Mouse (Mus musculus): ENCODE results near the gene Ces2a. TPM values are rescaled to one million over a fixed set of nuclear protein-coding genes. Genes with fewer than 3 reads are reported as not detected.

Ces2a gene
- polyA plus RNA-seq, 1 experiment = 118 TPM

- TF ChIP-seq CTCF (IDR thresholded peaks at IDR 0.05; ENCODE audit: extremely low read depth, insufficient read length, insufficient replicate concordance, low read depth, low read length) (no peak), POLR2A (IDR thresholded peaks at IDR 0.05; ENCODE audit: low read depth, low read length) (no peak)
- H3K4me3 ChIP-seq (ENCODE audit: low read depth, low read length) = no peak overlapping the region
- H3K27ac ChIP-seq (ENCODE audit: insufficient read depth, low read depth, low read length) = no peak overlapping the region
- WGBS = 31% methylated on average over 1 of the region's 1 CpGs
- H3K27me3 ChIP-seq (ENCODE audit: control insufficient read depth, insufficient read depth, low read length) = no peaks in the 10 kb centered on the region
- H3K4me1 ChIP-seq (ENCODE audit: control insufficient read depth, insufficient read depth, insufficient read length, low read length) = peaks cover 10% of the 10 kb centered on the region; the same call in 1 of the 2 replicates
- H3K36me3 ChIP-seq (ENCODE audit: control insufficient read depth, insufficient read depth, low read length) = peaks cover 10% of the 10 kb centered on the region
Measured at GRCm38 (mm10) chr8:104742039-104742438, 8.2 kb downstream of the Ces2a start.

DNA sequence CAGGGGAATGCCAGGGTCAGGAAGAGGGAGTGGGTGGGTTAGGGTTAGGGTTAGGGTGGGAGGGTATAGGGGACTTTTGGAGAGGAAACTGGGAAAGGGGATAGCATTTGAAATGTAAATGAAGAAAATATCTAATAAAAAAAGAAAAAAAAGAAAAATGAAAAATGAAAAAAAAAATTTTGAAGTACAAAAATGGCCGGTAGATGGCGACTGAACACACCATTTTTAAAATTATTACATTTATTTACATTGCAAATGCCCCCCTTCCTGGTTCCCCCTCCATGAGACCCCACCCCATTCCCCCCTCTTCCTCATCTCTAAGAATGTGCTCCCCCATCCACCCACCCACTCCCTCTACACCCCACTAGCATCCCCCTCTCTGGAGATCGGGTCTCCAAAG lies 9.6 kb downstream of the Ces2a start:
- Histone ChIP-seq H3K27me3 (ENCODE audit: control insufficient read depth, insufficient read depth, low read length) (no peaks in the 10 kb centered on the region), H3K27ac (ENCODE audit: insufficient read depth, low read depth, low read length) (no peak overlapping the region), H3K4me1 (ENCODE audit: control insufficient read depth, insufficient read depth, insufficient read length, low read length) (peaks cover 10% of the 10 kb centered on the region; the same call in 1 of the 2 replicates), H3K4me3 (ENCODE audit: low read depth, low read length) (no peak overlapping the region), H3K36me3 (ENCODE audit: control insufficient read depth, insufficient read depth, low read length) (peaks cover 5% of the 10 kb centered on the region)
- 49% methylated on average over 3 of the region's 3 CpGs for WGBS
- 0 out of 2 replicates have a peak, but pooled peaks have one; percentile 4 for TF ChIP-seq CTCF (IDR thresholded peaks at IDR 0.05; ENCODE audit: extremely low read depth, insufficient read length, insufficient replicate concordance, low read depth, low read length)
- no peak for TF ChIP-seq POLR2A (IDR thresholded peaks at IDR 0.05; ENCODE audit: low read depth, low read length)

- no peak for TF ChIP-seq POLR2A (IDR thresholded peaks at IDR 0.05; ENCODE audit: low read depth, low read length)
- no peak for TF ChIP-seq CTCF (IDR thresholded peaks at IDR 0.05; ENCODE audit: extremely low read depth, insufficient read length, insufficient replicate concordance, low read depth, low read length)
- Histone ChIP-seq H3K36me3 (ENCODE audit: control insufficient read depth, insufficient read depth, low read length) (no peaks in the 10 kb centered on the region), H3K27ac (ENCODE audit: insufficient read depth, low read depth, low read length) (no peak overlapping the region), H3K4me3 (ENCODE audit: low read depth, low read length) (no peak overlapping the region), H3K4me1 (ENCODE audit: control insufficient read depth, insufficient read depth, insufficient read length, low read length) (peaks cover 12% of the 10 kb centered on the region; the same call in 1 of the 2 replicates), H3K27me3 (ENCODE audit: control insufficient read depth, insufficient read depth, low read length) (no peaks in the 10 kb centered on the region)
- WGBS = 79% methylated on average over 1 of the region's 1 CpGs
Measured at GRCm38 (mm10) chr8:104752818-104753217, 19.0 kb downstream of the Ces2a start.

DNA sequence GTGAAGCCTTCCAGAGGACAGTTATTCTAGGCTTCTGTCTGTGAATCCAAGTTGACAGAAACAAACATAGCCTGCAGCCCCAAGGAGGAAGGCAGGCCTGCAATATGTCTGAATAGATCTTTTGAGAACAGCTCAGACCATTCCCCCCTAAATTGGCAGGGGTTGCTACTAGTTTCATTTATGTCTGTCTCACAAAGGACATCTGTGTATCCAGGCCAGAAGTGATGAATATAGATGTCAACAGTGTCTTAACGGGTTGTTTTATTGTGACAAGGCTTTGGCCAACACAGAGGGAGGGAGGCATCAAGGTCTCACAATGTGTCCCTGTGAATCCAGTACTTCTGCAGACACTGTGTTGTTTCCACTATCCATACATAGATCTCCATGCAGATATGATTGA lies 23.8 kb downstream of the Ces2a start:
- Histone ChIP-seq H3K27ac (ENCODE audit: insufficient read depth, low read depth, low read length) (no peak overlapping the region), H3K36me3 (ENCODE audit: control insufficient read depth, insufficient read depth, low read length) (no peaks in the 10 kb centered on the region), H3K27me3 (ENCODE audit: control insufficient read depth, insufficient read depth, low read length) (no peaks in the 10 kb centered on the region), H3K4me1 (ENCODE audit: control insufficient read depth, insufficient read depth, insufficient read length, low read length) (peaks cover 12% of the 10 kb centered on the region; the same call in 1 of the 2 replicates), H3K4me3 (ENCODE audit: low read depth, low read length) (no peak overlapping the region)
- 60% methylated on average over 1 of the region's 1 CpGs for WGBS
- TF ChIP-seq CTCF (IDR thresholded peaks at IDR 0.05; ENCODE audit: extremely low read depth, insufficient read length, insufficient replicate concordance, low read depth, low read length) (no peak), POLR2A (IDR thresholded peaks at IDR 0.05; ENCODE audit: low read depth, low read length) (no peak)

DNA sequence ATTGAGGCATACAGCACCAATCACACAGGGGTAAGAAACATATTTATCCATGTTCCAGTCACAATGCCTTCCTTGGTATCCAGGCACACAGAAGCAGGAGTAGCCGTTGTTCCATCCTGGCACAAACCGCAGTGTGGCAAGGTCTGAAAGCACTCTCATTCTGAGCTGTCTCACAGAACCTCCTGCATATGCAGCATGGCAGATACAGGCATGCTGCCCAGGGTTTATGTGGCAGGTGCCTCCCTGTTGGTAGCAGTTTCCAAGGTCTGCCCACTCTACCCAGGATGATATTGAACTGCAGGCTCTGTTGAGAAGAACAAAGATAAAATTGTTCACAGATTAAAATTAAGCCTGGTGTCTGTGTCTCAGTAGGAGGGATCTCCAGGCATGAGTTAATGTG lies 24.4 kb downstream of the Ces2a start:
- WGBS = 92% methylated on average over 2 of the region's 2 CpGs
- no peaks in the 10 kb centered on the region for H3K36me3 ChIP-seq (ENCODE audit: control insufficient read depth, insufficient read depth, low read length)
- peaks cover 12% of the 10 kb centered on the region; the same call in 1 of the 2 replicates for H3K4me1 ChIP-seq (ENCODE audit: control insufficient read depth, insufficient read depth, insufficient read length, low read length)
- TF ChIP-seq POLR2A (IDR thresholded peaks at IDR 0.05; ENCODE audit: low read depth, low read length) (no peak), CTCF (IDR thresholded peaks at IDR 0.05; ENCODE audit: extremely low read depth, insufficient read length, insufficient replicate concordance, low read depth, low read length) (no peak)
- H3K27ac ChIP-seq (ENCODE audit: insufficient read depth, low read depth, low read length) = no peak overlapping the region
- H3K4me3 ChIP-seq (ENCODE audit: low read depth, low read length) = no peak overlapping the region
- no peaks in the 10 kb centered on the region for H3K27me3 ChIP-seq (ENCODE audit: control insufficient read depth, insufficient read depth, low read length)

DNA sequence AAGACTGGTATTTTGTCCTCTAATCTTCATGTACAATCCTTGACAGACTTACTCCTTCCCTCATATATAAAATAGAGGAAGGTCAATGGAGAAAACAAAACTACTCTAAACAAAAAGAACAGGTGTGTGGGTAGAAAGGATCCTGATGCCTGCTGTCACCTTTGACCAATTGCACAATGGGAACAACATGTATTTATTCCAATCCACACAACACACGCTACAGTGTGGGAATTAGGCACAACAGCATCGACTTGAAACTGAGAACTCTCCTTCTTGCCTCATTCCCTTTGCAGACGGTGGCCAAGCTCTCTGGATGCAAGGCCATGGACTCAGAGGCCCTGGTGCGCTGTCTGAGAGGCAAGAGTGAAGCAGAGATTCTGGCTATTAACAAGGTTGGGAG lies 27.3 kb downstream of the Ces2a start:
- H3K27me3 ChIP-seq (ENCODE audit: control insufficient read depth, insufficient read depth, low read length) = no peaks in the 10 kb centered on the region
- H3K4me1 ChIP-seq (ENCODE audit: control insufficient read depth, insufficient read depth, insufficient read length, low read length) = no peaks in the 10 kb centered on the region
- no peak overlapping the region for H3K4me3 ChIP-seq (ENCODE audit: low read depth, low read length)
- 85% methylated on average over 4 of the region's 4 CpGs for WGBS
- TF ChIP-seq POLR2A (IDR thresholded peaks at IDR 0.05; ENCODE audit: low read depth, low read length) (no peak), CTCF (IDR thresholded peaks at IDR 0.05; ENCODE audit: extremely low read depth, insufficient read length, insufficient replicate concordance, low read depth, low read length) (no peak)
- H3K27ac ChIP-seq (ENCODE audit: insufficient read depth, low read depth, low read length) = no peak overlapping the region
- no peaks in the 10 kb centered on the region for H3K36me3 ChIP-seq (ENCODE audit: control insufficient read depth, insufficient read depth, low read length)

GRCm38 (mm10) chr8:104766485-104766884 lies 32.7 kb downstream of the Ces2a start:
- no peaks in the 10 kb centered on the region for H3K27me3 ChIP-seq (ENCODE audit: control insufficient read depth, insufficient read depth, low read length)
- TF ChIP-seq POLR2A (IDR thresholded peaks at IDR 0.05; ENCODE audit: low read depth, low read length) (no peak), CTCF (IDR thresholded peaks at IDR 0.05; ENCODE audit: extremely low read depth, insufficient read length, insufficient replicate concordance, low read depth, low read length) (no peak)
- H3K36me3 ChIP-seq (ENCODE audit: control insufficient read depth, insufficient read depth, low read length) = no peaks in the 10 kb centered on the region
- 70% methylated on average over 4 of the region's 4 CpGs for WGBS
- peaks cover 8% of the 10 kb centered on the region; the same call in 1 of the 2 replicates for H3K4me1 ChIP-seq (ENCODE audit: control insufficient read depth, insufficient read depth, insufficient read length, low read length)
- no peak overlapping the region for H3K4me3 ChIP-seq (ENCODE audit: low read depth, low read length)
- no peak overlapping the region for H3K27ac ChIP-seq (ENCODE audit: insufficient read depth, low read depth, low read length)

Data from small intestine, adult 2 months (tissue).